Mouse (Mus musculus) small intestine, adult 2 months (tissue): ENCODE results near the gene Crk.

Experiments
- CTCF ChIP-seq: fragments of 200-500 bp; IDR thresholded peaks from 2 replicates; pipeline ENCODE4 v1.5.1; 2012; ENCODE audit warnings: low read depth, mild to moderate bottlenecking, control low read depth, inconsistent platforms, low read length, moderate library complexity, mixed read lengths; ENCODE audit not compliant: insufficient replicate concordance, insufficient read length; ENCODE audit errors: extremely low read depth
- POLR2A ChIP-seq: fragments of 200-500 bp; IDR thresholded peaks from 2 replicates; pipeline ENCODE4 v1.6.1; 2012; ENCODE audit warnings: low read depth, mild to moderate bottlenecking, control low read depth, inconsistent platforms, low read length, moderate library complexity

GRCm38 (mm10) chr11:75750537-75750936 lies 71.5 kb downstream of the Crk start:
- TF ChIP-seq CTCF (no peak), POLR2A (no peak)
